Mouse (Mus musculus) adrenal gland, adult 2 months (tissue): ENCODE measurements around the gene Serpina1f. TPM values are rescaled to one million over a fixed set of nuclear protein-coding genes. Genes with fewer than 3 reads are reported as not detected.
A peak's percentile ranks its signal among the peaks of the same experiment; 100 is the strongest.
"Not testable (repeated sequence)": the region's sequence is repeated elsewhere in the genome, so short reads cannot be mapped to it uniquely, and the experiment has no call there.

ENCODE experiments used
- DNase-seq: peaks from one replicate; pipeline ENCODE4 v3.0.0; 2021
- polyA plus RNA-seq: library from polyadenylated mRNA; depleted of rRNA; stranded (reverse); fragments of >200 nt; gene quantifications from 2 replicates; pipeline ENCODE4 v1.2.3, GENCODE M21; 2012; rRNA removed
- total RNA-seq, 2 experiments: library from RNA; stranded (reverse); gene quantifications; 2 replicates each; pipeline ENCODE4 v1.2.3; 2021

Gene Serpina1f
- total and polyA plus RNA-seq, 3 experiments = not detected

- DNase-seq = not testable (repeated sequence)
These were observed 33.3 kb downstream of the Serpina1f start for GRCm38 (mm10) chr12:103662053-103662452.

GRCm38 (mm10) chr12:103660076-103660475 lies 35.3 kb downstream of the Serpina1f start:
- DNase-seq = no peak

GRCm38 (mm10) chr12:103659171-103659570 lies 36.2 kb downstream of the Serpina1f start:
- DNase-seq = peak; percentile 42

- no peak for DNase-seq
These were observed 37.3 kb downstream of the Serpina1f start for GRCm38 (mm10) chr12:103657991-103658390.

GRCm38 (mm10) chr12:103656848-103657626 lies 38.3 kb downstream of the Serpina1f start, which contains the start of gene Serpina6:
Serpina6 (minus strand) TSS chr12:103657212.
- peak; percentile 61 for DNase-seq

- DNase-seq = peak; percentile 27
These were observed 39.9 kb downstream of the Serpina1f start for GRCm38 (mm10) chr12:103655123-103656044.

- DNase-seq = peak; percentile 69
These were observed 41.5 kb downstream of the Serpina1f start for GRCm38 (mm10) chr12:103653836-103654235.

- no peak for DNase-seq
These were observed 49.0 kb downstream of the Serpina1f start for GRCm38 (mm10) chr12:103646314-103646713.

GRCm38 (mm10) chr12:103644601-103645000 lies 50.7 kb downstream of the Serpina1f start:
- no peak for DNase-seq

GRCm38 (mm10) chr12:103643818-103644217 lies 51.5 kb downstream of the Serpina1f start:
- DNase-seq = no peak

- peak; percentile 80 for DNase-seq
These were observed 52.0 kb downstream of the Serpina1f start for GRCm38 (mm10) chr12:103643336-103643735.

Other genes with a start within 250 kb of the Serpina1f start
- not detected for gene Ifi27l2b, start 238.3 kb downstream of the Serpina1f start, total RNA-seq
- gene Ifi27l2b, start 238.3 kb downstream of the Serpina1f start, polyA plus RNA-seq = not detected in 2 replicates
- gene Ppp4r4, start 163.2 kb downstream of the Serpina1f start, total RNA-seq = 1 to 10 TPM; 2.9 to 4.8 TPM
- gene Ppp4r4, start 163.2 kb downstream of the Serpina1f start, polyA plus RNA-seq = 0.98 and 2.1 TPM in 2 replicates
- under 1 TPM in 1 of 2 experiments, not detected in 1; 0.46 TPM for gene Serpina10, start 64.1 kb downstream of the Serpina1f start, total RNA-seq
- gene Serpina10, start 64.1 kb downstream of the Serpina1f start, polyA plus RNA-seq = not detected in 2 replicates
- 1 to 10 TPM; 1.7 to 5.4 TPM for gene Serpina6, start 38.3 kb downstream of the Serpina1f start, total RNA-seq
- gene Serpina6, start 38.3 kb downstream of the Serpina1f start, polyA plus RNA-seq = 0.27 and 1.3 TPM in 2 replicates
- gene Serpina16, start 19.4 kb downstream of the Serpina1f start, total RNA-seq = not detected
- 0.10 TPM in 1 of 2 replicates, not detected in the other for gene Serpina16, start 19.4 kb downstream of the Serpina1f start, polyA plus RNA-seq
- 10 to 100 TPM in 1 of 2 experiments, under 1 TPM in 1; 0.28 to 12.3 TPM for gene Serpina1d, start 78.1 kb upstream of the Serpina1f start, total RNA-seq
- gene Serpina1d, start 78.1 kb upstream of the Serpina1f start, polyA plus RNA-seq = 1.8 TPM in 1 of 2 replicates, not detected in the other
- 10 to 100 TPM in 1 of 2 experiments, 1 to 10 TPM in 1; 1.3 to 29.8 TPM for gene Serpina1b, start 134.8 kb upstream of the Serpina1f start, total RNA-seq
- 1.9 and 6.7 TPM in 2 replicates for gene Serpina1b, start 134.8 kb upstream of the Serpina1f start, polyA plus RNA-seq
- 1 to 10 TPM; 1.8 to 9.7 TPM for gene Serpina1a, start 168.0 kb upstream of the Serpina1f start, total RNA-seq
- gene Serpina1a, start 168.0 kb upstream of the Serpina1f start, polyA plus RNA-seq = 1.8 and 5.5 TPM in 2 replicates
- gene Serpina1c, start 209.4 kb upstream of the Serpina1f start, total RNA-seq = 10 to 100 TPM in 1 of 2 experiments, under 1 TPM in 1; 0.38 to 20.9 TPM
- 0.93 and 3.8 TPM in 2 replicates for gene Serpina1c, start 209.4 kb upstream of the Serpina1f start, polyA plus RNA-seq